Mouse (Mus musculus): ENCODE measurements at regions not wholly inside any gene's neighbourhood (a gene's known extent, or its start where the extent isn't known, plus 50 kb on each side); places are given as distances from the start of the nearest gene placed in this dataset.

DNA sequence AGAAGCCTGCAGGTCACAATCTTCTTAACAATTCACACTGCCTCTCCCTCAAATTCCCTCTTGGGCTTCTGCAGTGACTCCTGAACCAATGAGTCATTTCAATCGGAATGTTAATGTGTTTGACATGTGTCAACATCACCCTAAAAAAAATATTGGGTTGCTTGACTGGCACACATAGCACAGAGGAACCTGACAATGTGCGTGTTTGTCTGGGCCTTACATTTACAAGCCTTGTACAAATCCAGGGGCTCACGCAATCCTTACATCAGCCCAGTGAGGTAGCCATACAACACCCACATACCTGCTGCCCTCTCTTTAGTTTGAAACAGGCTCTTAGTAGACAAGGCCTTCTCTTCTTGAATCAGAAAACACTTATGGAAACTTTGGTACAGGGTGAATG lies 153.8 kb upstream of the Maf start:
- Histone ChIP-seq H3K4me1 (replicated peaks; ENCODE audit: control insufficient read depth, insufficient read depth, low read length) (no peaks in the 10 kb centered on the region), H3K27ac (ENCODE audit: low read depth) (no peak overlapping the region), H3K9me3 (ENCODE audit: control insufficient read depth, low read length) (no peaks in the 10 kb centered on the region), H3K4me3 (ENCODE audit: low read depth, low read length) (no peak overlapping the region), H3K27me3 (replicated peaks; ENCODE audit: control insufficient read depth, insufficient read depth, low read length) (no peaks in the 10 kb centered on the region), H3K36me3 (ENCODE audit: control insufficient read depth, insufficient read depth, low read length) (no peaks in the 10 kb centered on the region), H3K4me2 (ENCODE audit: low read length) (no peak overlapping the region), H3K9ac (ENCODE audit: low read length) (no peak overlapping the region)
- WGBS = 77% methylated on average over 3 of the region's 3 CpGs
- DNase-seq (ENCODE audit: low spot score) (no peak), ATAC-seq (replicated peaks; ENCODE audit: low FRiP score, low TSS enrichment, low read depth) (no peak)

DNA sequence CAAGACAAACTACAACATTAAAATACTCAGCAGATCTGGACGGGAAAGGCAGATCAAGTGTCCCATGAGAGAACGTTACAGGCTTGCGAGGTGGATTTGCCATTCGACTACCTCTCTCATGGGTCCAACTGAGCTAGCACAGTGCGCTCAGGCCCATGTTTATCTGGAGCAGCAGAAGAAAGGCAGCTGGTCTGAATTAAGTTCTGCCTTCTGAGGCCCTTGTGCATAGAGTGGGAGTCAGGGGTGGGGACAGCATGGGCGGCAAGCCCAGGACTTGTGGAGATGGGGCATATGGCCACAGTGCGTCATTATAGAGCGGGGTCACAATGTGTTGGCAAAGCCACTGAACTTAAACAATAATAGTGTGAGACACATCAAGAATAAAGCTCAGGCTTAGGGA lies 151.8 kb upstream of the Maf start:
- Histone ChIP-seq H3K4me2 (ENCODE audit: low read length) (no peak overlapping the region), H3K4me1 (replicated peaks; ENCODE audit: control insufficient read depth, insufficient read depth, low read length) (no peaks in the 10 kb centered on the region), H3K4me3 (ENCODE audit: low read depth, low read length) (no peak overlapping the region), H3K27ac (ENCODE audit: low read depth) (no peak overlapping the region), H3K27me3 (replicated peaks; ENCODE audit: control insufficient read depth, insufficient read depth, low read length) (no peaks in the 10 kb centered on the region), H3K9me3 (ENCODE audit: control insufficient read depth, low read length) (no peaks in the 10 kb centered on the region), H3K9ac (ENCODE audit: low read length) (no peak overlapping the region), H3K36me3 (ENCODE audit: control insufficient read depth, insufficient read depth, low read length) (no peaks in the 10 kb centered on the region)
- no peak for DNase-seq (ENCODE audit: low spot score)
- ATAC-seq (replicated peaks; ENCODE audit: low FRiP score, low TSS enrichment, low read depth) = no peak
- 76% methylated on average over 8 of the region's 8 CpGs for WGBS

DNA sequence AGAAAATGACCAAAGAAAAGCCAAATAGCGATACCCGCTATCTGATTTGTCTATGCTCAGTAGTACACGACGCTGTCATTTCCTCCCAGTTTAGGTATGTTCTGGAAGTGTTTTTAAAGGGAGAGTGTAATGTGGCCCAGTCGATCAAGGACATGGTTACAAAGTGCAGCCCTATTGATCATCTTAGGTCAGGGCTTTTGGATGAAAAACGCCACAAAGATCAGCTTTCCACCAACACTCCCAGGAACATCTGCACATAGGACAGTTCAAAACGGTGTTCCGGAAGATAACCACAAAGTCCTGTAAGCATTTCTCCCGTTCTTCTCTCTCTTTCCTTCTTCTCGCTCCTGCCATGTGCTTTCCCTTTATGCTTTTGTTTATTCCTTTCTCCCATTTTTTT lies 149.2 kb upstream of the Maf start:
- ATAC-seq (replicated peaks; ENCODE audit: low FRiP score, low TSS enrichment, low read depth) = no peak
- Histone ChIP-seq H3K9ac (ENCODE audit: low read length) (no peak overlapping the region), H3K27ac (ENCODE audit: low read depth) (no peak overlapping the region), H3K27me3 (replicated peaks; ENCODE audit: control insufficient read depth, insufficient read depth, low read length) (no peaks in the 10 kb centered on the region), H3K4me1 (replicated peaks; ENCODE audit: control insufficient read depth, insufficient read depth, low read length) (no peaks in the 10 kb centered on the region), H3K4me2 (ENCODE audit: low read length) (no peak overlapping the region), H3K9me3 (ENCODE audit: control insufficient read depth, low read length) (no peaks in the 10 kb centered on the region), H3K4me3 (ENCODE audit: low read depth, low read length) (no peak overlapping the region), H3K36me3 (ENCODE audit: control insufficient read depth, insufficient read depth, low read length) (no peaks in the 10 kb centered on the region)
- 90% methylated on average over 10 of the region's 10 CpGs for WGBS
- DNase-seq (ENCODE audit: low spot score) = no peak

DNA sequence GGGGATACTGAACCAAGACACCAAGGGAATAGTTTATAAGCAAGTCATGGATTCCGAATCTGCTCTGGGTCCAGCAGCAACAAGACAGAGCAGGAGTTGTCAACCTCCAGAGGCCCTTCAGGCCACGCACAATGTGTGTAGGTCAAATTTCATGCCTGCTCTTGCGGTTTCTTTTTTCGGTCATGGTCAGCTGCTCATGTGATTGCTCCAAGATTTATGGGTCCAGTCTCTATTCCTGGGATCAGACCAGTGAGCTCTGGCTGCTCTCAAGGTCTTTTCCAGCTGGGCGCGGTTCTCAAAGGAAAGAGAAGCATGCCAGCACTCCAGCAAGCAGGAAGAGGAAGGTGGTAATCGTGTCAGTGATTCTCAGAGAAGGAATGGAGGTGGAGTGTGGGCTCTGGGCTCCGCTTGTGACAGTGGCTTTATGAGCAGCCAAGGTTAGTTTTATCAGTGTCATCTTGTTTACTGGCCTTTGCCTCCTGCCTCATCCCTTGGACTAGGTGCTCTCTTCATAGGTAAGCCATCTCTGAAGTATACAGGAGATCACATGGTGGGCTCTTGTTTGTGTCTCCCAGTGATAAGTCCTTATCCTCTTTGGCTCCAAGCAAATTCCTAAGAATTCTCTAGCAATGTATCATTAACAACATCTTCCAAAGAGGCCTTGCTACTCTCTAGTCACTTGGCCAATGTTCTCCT lies 148.5 kb upstream of the Maf start:
- H3K4me3 ChIP-seq (ENCODE audit: low read depth, low read length) = no peak overlapping the region
- H3K4me1 ChIP-seq (replicated peaks; ENCODE audit: control insufficient read depth, insufficient read depth, low read length) = no peaks in the 10 kb centered on the region
- 72% methylated on average over 8 of the region's 8 CpGs for WGBS
- H3K27me3 ChIP-seq (replicated peaks; ENCODE audit: control insufficient read depth, insufficient read depth, low read length) = no peaks in the 10 kb centered on the region
- H3K9ac ChIP-seq (ENCODE audit: low read length) = no peak overlapping the region
- no peak overlapping the region for H3K4me2 ChIP-seq (ENCODE audit: low read length)
- DNase-seq (ENCODE audit: low spot score) (no peak), ATAC-seq (replicated peaks; ENCODE audit: low FRiP score, low TSS enrichment, low read depth) (no peak)
- H3K27ac ChIP-seq (ENCODE audit: low read depth) = no peak overlapping the region
- H3K9me3 ChIP-seq (ENCODE audit: control insufficient read depth, low read length) = no peaks in the 10 kb centered on the region
- no peaks in the 10 kb centered on the region for H3K36me3 ChIP-seq (ENCODE audit: control insufficient read depth, insufficient read depth, low read length)

DNA sequence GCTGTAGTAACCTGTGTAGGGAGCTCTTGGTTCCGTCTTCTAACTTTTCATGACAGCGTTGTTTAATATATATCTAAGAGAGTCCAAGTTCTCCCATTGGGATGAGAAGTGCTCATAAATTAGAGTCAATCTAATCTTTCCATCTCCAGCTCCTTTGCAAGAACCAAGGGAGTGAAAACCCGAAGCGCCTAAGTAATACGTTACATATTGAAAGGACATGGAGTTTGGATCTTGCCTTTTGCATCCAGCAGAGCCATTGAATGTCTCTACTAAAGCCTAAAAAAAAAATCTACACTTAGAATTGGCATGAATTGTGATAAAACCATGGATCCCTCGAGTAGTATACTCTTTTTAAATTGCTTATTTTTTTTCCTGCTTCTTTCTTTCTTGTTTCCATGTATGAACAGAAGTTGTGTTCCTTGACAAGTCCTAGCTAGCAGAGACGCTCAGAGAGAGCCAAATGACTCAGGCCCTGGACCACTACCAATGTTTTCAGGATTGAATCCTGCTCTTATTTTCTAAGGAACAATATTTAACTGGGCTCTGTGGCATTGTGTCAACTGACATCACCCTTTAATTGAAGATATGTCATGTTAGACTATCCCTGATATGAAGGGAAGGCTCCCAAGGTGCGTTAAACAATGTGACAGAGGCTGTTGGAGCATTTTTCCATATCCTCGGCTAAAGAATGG lies 146.8 kb upstream of the Maf start:
- WGBS = 84% methylated on average over 9 of the region's 9 CpGs
- Histone ChIP-seq H3K27ac (ENCODE audit: low read depth) (no peak overlapping the region), H3K9ac (ENCODE audit: low read length) (no peak overlapping the region), H3K4me3 (ENCODE audit: low read depth, low read length) (no peak overlapping the region), H3K9me3 (ENCODE audit: control insufficient read depth, low read length) (no peaks in the 10 kb centered on the region), H3K27me3 (replicated peaks; ENCODE audit: control insufficient read depth, insufficient read depth, low read length) (no peaks in the 10 kb centered on the region), H3K4me2 (ENCODE audit: low read length) (no peak overlapping the region), H3K4me1 (replicated peaks; ENCODE audit: control insufficient read depth, insufficient read depth, low read length) (no peaks in the 10 kb centered on the region), H3K36me3 (ENCODE audit: control insufficient read depth, insufficient read depth, low read length) (no peaks in the 10 kb centered on the region)
- DNase-seq (ENCODE audit: low spot score) (no peak), ATAC-seq (replicated peaks; ENCODE audit: low FRiP score, low TSS enrichment, low read depth) (no peak)

DNA sequence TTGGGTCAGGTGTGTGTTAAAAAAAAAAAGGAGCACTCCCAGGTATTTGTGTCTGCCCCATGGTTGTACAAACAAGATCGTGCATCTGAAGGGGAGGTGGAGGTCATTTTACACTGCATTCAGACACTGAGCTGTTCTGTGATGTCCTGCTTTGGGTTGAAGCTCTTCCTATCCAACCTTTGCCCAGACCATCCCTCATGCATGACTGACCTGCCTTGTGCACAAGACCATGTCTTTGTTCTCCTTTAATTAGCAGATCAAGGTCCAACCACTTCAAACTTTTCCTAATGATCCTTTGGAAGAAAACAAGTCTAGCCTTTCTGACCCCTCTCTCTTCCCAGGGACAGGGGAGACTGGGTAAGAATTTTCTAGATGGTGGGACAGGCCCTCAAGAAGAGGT lies 143.0 kb upstream of the Maf start:
- WGBS = 70% methylated on average over 1 of the region's 1 CpGs
- DNase-seq (ENCODE audit: low spot score) (no peak), ATAC-seq (replicated peaks; ENCODE audit: low FRiP score, low TSS enrichment, low read depth) (no peak)
- no peak overlapping the region for H3K27ac ChIP-seq (ENCODE audit: low read depth)
- H3K9ac ChIP-seq (ENCODE audit: low read length) = no peak overlapping the region
- H3K27me3 ChIP-seq (replicated peaks; ENCODE audit: control insufficient read depth, insufficient read depth, low read length) = no peaks in the 10 kb centered on the region
- H3K9me3 ChIP-seq (ENCODE audit: control insufficient read depth, low read length) = no peaks in the 10 kb centered on the region
- H3K4me1 ChIP-seq (replicated peaks; ENCODE audit: control insufficient read depth, insufficient read depth, low read length) = no peaks in the 10 kb centered on the region
- no peak overlapping the region for H3K4me3 ChIP-seq (ENCODE audit: low read depth, low read length)
- no peak overlapping the region for H3K4me2 ChIP-seq (ENCODE audit: low read length)
- no peaks in the 10 kb centered on the region for H3K36me3 ChIP-seq (ENCODE audit: control insufficient read depth, insufficient read depth, low read length)

DNA sequence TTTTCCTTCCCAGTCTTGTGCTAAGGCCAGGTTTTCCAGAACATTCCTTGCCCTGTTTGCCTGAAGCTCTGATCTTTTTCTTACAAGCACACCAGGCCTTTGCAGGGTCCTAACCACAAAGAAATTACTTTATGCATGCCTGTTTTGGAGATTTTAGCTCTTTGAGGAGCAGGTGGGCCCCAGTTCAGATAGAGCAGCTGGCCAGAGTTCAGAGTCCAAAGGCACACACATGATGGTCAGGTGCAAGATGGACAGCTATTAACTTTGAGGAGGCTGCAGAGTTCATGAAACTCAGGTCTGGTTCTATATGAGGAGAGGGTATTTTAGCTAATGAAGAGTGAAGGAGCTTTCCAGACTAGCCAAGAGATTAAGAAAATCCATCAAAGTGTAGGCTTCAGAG lies 125.8 kb upstream of the Maf start:
- Histone ChIP-seq H3K9me3 (ENCODE audit: control insufficient read depth, low read length) (no peaks in the 10 kb centered on the region), H3K27ac (ENCODE audit: low read depth) (no peak overlapping the region), H3K4me3 (ENCODE audit: low read depth, low read length) (no peak overlapping the region), H3K27me3 (replicated peaks; ENCODE audit: control insufficient read depth, insufficient read depth, low read length) (no peaks in the 10 kb centered on the region), H3K4me2 (ENCODE audit: low read length) (no peak overlapping the region), H3K36me3 (ENCODE audit: control insufficient read depth, insufficient read depth, low read length) (no peaks in the 10 kb centered on the region), H3K9ac (ENCODE audit: low read length) (no peak overlapping the region), H3K4me1 (replicated peaks; ENCODE audit: control insufficient read depth, insufficient read depth, low read length) (no peaks in the 10 kb centered on the region)
- DNase-seq (ENCODE audit: low spot score) (no peak), ATAC-seq (replicated peaks; ENCODE audit: low FRiP score, low TSS enrichment, low read depth) (no peak)

DNA sequence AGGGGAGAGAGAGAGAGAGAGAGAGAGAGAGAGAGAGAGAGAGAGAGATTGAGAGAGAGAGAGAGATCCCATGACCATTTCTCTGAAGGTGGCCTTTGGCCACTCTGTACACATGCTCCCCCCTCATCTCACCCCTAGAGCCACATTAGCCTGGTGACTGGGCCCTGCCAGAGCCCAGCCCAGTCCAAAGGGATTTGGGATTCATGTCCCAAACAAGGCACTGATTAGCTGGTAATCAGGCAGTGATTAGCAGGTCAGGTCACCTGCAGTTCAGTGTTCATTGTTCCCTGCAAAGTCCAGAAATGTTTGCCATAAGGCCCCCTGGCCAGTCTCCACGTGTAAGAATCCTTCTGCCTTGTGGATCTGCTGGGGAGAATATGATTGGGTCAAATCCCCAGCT lies 124.1 kb upstream of the Maf start:
- Histone ChIP-seq H3K27ac (ENCODE audit: low read depth) (no peak overlapping the region), H3K9me3 (ENCODE audit: control insufficient read depth, low read length) (no peaks in the 10 kb centered on the region), H3K4me1 (replicated peaks; ENCODE audit: control insufficient read depth, insufficient read depth, low read length) (peaks cover 3% of the 10 kb centered on the region), H3K9ac (ENCODE audit: low read length) (no peak overlapping the region), H3K27me3 (replicated peaks; ENCODE audit: control insufficient read depth, insufficient read depth, low read length) (no peaks in the 10 kb centered on the region), H3K4me3 (ENCODE audit: low read depth, low read length) (no peak overlapping the region), H3K36me3 (ENCODE audit: control insufficient read depth, insufficient read depth, low read length) (no peaks in the 10 kb centered on the region), H3K4me2 (ENCODE audit: low read length) (no peak overlapping the region)
- ATAC-seq (replicated peaks; ENCODE audit: low FRiP score, low TSS enrichment, low read depth) (no peak), DNase-seq (ENCODE audit: low spot score) (no peak)
- 38% methylated on average over 1 of the region's 1 CpGs for WGBS

DNA sequence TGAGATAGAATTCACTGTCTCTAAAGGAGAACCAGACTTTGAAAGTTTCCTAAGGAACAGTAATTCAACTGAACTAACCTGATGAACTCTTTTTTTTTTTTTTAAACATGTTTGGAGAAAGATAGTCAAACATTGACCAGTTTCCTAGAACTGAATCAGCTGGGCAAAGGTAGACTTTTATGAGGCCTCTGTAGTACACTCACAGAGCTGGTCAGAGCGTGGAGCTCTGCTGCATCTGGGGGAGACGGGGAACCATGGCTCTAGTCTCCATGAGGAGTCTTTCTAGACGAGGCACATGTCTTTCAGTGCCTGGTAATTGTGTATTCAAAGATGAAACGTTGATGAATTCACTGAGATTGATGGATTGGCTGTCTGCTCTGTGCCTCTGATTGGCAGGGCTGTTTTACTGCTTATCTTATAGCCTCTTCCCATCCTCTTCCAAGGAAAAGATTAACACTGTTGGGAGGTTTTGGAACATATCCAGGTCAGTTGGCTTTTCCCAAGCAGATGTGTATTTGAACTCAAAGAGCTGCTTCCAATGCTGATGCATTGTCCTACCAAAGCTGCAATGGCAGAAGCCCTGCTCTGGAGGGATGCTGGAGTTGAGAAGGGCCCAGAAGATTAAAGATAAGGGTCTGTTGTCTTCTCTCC lies 122.5 kb upstream of the Maf start:
- WGBS = 45% methylated on average over 4 of the region's 4 CpGs
- ATAC-seq (replicated peaks; ENCODE audit: low FRiP score, low TSS enrichment, low read depth) (no peak), DNase-seq (ENCODE audit: low spot score) (no peak)
- Histone ChIP-seq H3K9me3 (ENCODE audit: control insufficient read depth, low read length) (no peaks in the 10 kb centered on the region), H3K4me2 (ENCODE audit: low read length) (no peak overlapping the region), H3K27me3 (replicated peaks; ENCODE audit: control insufficient read depth, insufficient read depth, low read length) (no peaks in the 10 kb centered on the region), H3K9ac (ENCODE audit: low read length) (no peak overlapping the region), H3K4me3 (ENCODE audit: low read depth, low read length) (no peak overlapping the region), H3K36me3 (ENCODE audit: control insufficient read depth, insufficient read depth, low read length) (no peaks in the 10 kb centered on the region), H3K27ac (ENCODE audit: low read depth) (no peak overlapping the region), H3K4me1 (replicated peaks; ENCODE audit: control insufficient read depth, insufficient read depth, low read length) (peaks cover 16% of the 10 kb centered on the region)
